Mouse (Mus musculus) CH12.LX (cell line): ENCODE results near the gene Fads2. TPM values are rescaled to one million over a fixed set of nuclear protein-coding genes. Genes with fewer than 3 reads are reported as not detected.

Experiments used
- DNase-seq: peaks from one replicate; pipeline ENCODE4 v3.0.0-alpha.2; 2013; ENCODE audit errors: extremely low read depth
- H3K27ac ChIP-seq: 2 replicates; pipeline ENCODE4 v1.5.1; 2012; ENCODE audit warnings: low read depth, mild to moderate bottlenecking, control low read depth, moderate library complexity; ENCODE audit not compliant: insufficient read depth
- H3K27me3 ChIP-seq: replicated peaks from 2 replicates; pipeline ENCODE3; 2012; ENCODE audit warnings: inconsistent platforms
- H3K36me3 ChIP-seq, 2 experiments: replicated peaks in 1 of 2; 2 replicates each; pipeline versions ENCODE3 to v1.6.1; 2012; ENCODE audit warnings: inconsistent platforms in 1 of 2, low read length in 1 of 2, mild to moderate bottlenecking in 1 of 2, mixed read lengths in 1 of 2, moderate library complexity in 1 of 2; ENCODE audit not compliant: control insufficient read depth in 1 of 2, insufficient read depth in 1 of 2
- H3K4me1 ChIP-seq, 2 experiments: 2 replicates each; pipeline ENCODE4 v1.6.1; 2012; ENCODE audit warnings: inconsistent platforms in 1 of 2, moderate library complexity in 1 of 2; ENCODE audit not compliant: insufficient read depth in 2 of 2, control insufficient read depth in 1 of 2
- H3K4me2 ChIP-seq: 2 replicates; pipeline ENCODE4 v1.6.1; 2012; ENCODE audit warnings: low read depth, mild to moderate bottlenecking, control low read depth; ENCODE audit not compliant: poor library complexity, insufficient read depth, severe bottlenecking
- H3K4me3 ChIP-seq, 3 experiments: fragments of 150-350 bp in 1 of 3; sonication (generic) in 1 of 3; replicated peaks in 1 of 3; 2 replicates each; pipeline versions ENCODE3 to v1.5.1; 2011 to 2012; ENCODE audit warnings: low read depth in 2 of 3, low read length in 2 of 3, mild to moderate bottlenecking in 2 of 3, moderate library complexity in 2 of 3, control low read depth in 1 of 3, improper control_type of control experiment in 1 of 3, inconsistent platforms in 1 of 3, mixed read lengths in 1 of 3; ENCODE audit not compliant: poor library complexity in 1 of 3
- H3K79me2 ChIP-seq: replicated peaks from 2 replicates; pipeline ENCODE4 v1.6.1; 2012; ENCODE audit warnings: mild to moderate bottlenecking, moderate library complexity; ENCODE audit not compliant: control insufficient read depth, poor library complexity, insufficient read depth, severe bottlenecking; ENCODE audit errors: extremely low read depth
- H3K9ac ChIP-seq: 2 replicates; pipeline ENCODE4 v1.6.1; 2012; ENCODE audit warnings: low read depth, mild to moderate bottlenecking, control low read depth, moderate library complexity; ENCODE audit not compliant: insufficient read depth
- H3K9me3 ChIP-seq: replicated peaks from 2 replicates; pipeline ENCODE3; 2012; ENCODE audit warnings: low read length, inconsistent platforms, mixed read lengths
- BHLHE40 ChIP-seq: IDR thresholded peaks from 2 replicates; pipeline ENCODE4 v1.6.1; 2011; ENCODE audit warnings: mild to moderate bottlenecking, low read depth, low read length, improper control_type of control experiment
- CHD1 ChIP-seq: IDR thresholded peaks from 2 replicates; pipeline ENCODE4 v1.6.1; 2012; ENCODE audit warnings: low read depth, low read length, improper control_type of control experiment, inconsistent platforms
- E2F4 ChIP-seq: IDR thresholded peaks from 2 replicates; pipeline ENCODE4 v1.6.1; 2011; ENCODE audit warnings: low read depth, low read length, improper control_type of control experiment; ENCODE audit not compliant: insufficient replicate concordance
- ELF1 ChIP-seq: IDR thresholded peaks from 2 replicates; pipeline ENCODE4 v1.6.1; 2014; ENCODE audit warnings: low read depth, mild to moderate bottlenecking, inconsistent platforms, low read length, improper control_type of control experiment
- EP300 ChIP-seq: IDR thresholded peaks from 2 replicates; pipeline ENCODE4 v1.6.1; 2011; ENCODE audit warnings: low read length, improper control_type of control experiment
- ETS1 ChIP-seq: conservative IDR thresholded peaks from 2 replicates; pipeline ENCODE4 v1.6.1; 2012; ENCODE audit warnings: low read depth, mild to moderate bottlenecking, inconsistent platforms, low read length, improper control_type of control experiment, moderate library complexity
- GABPA ChIP-seq: IDR thresholded peaks from 2 replicates; pipeline ENCODE4 v1.6.1; 2012; ENCODE audit warnings: low read depth, low read length, improper control_type of control experiment, inconsistent platforms; ENCODE audit not compliant: insufficient replicate concordance
- IRF4 ChIP-seq: IDR thresholded peaks from 2 replicates; pipeline ENCODE4 v1.6.1; 2014; ENCODE audit warnings: low read depth, mild to moderate bottlenecking, inconsistent platforms, low read length, improper control_type of control experiment
- KAT2A ChIP-seq: IDR thresholded peaks from 2 replicates; pipeline ENCODE4 v1.6.1; 2012; ENCODE audit warnings: low read length, improper control_type of control experiment, inconsistent platforms; ENCODE audit not compliant: insufficient replicate concordance
- MAFK ChIP-seq: IDR thresholded peaks from 2 replicates; pipeline ENCODE4 v1.6.1; 2011; ENCODE audit warnings: low read length, improper control_type of control experiment; ENCODE audit not compliant: insufficient replicate concordance
- MAZ ChIP-seq: IDR thresholded peaks from 2 replicates; pipeline ENCODE4 v1.6.1; 2012; ENCODE audit warnings: low read depth, mild to moderate bottlenecking, inconsistent platforms, low read length, improper control_type of control experiment, moderate library complexity
- MXI1 ChIP-seq: IDR thresholded peaks from 2 replicates; pipeline ENCODE4 v1.6.1; 2011; ENCODE audit warnings: mild to moderate bottlenecking, low read depth, low read length, improper control_type of control experiment
- NELFE ChIP-seq: IDR thresholded peaks from 2 replicates; pipeline ENCODE4 v1.6.1; 2011; ENCODE audit warnings: low read depth, low read length, improper control_type of control experiment
- NRF1 ChIP-seq: IDR thresholded peaks from 2 replicates; pipeline ENCODE4 v1.6.1; 2014; ENCODE audit warnings: low read depth, mild to moderate bottlenecking, inconsistent platforms, low read length, improper control_type of control experiment, moderate library complexity
- POLR2AphosphoS2 ChIP-seq: IDR thresholded peaks from 2 replicates; pipeline ENCODE4 v1.6.1; 2011; ENCODE audit warnings: low read depth, low read length, improper control_type of control experiment
- SIN3A ChIP-seq: IDR thresholded peaks from 2 replicates; pipeline ENCODE4 v1.6.1; 2012; ENCODE audit warnings: low read length, improper control_type of control experiment, inconsistent platforms
- TBP ChIP-seq: conservative IDR thresholded peaks from 2 replicates; pipeline ENCODE4 v1.6.1; 2011; ENCODE audit warnings: low read depth, low read length, improper control_type of control experiment
- TCF12 ChIP-seq: IDR thresholded peaks from 2 replicates; pipeline ENCODE4 v1.6.1; 2014; ENCODE audit warnings: low read depth, mild to moderate bottlenecking, inconsistent platforms, low read length, improper control_type of control experiment
- USF1 ChIP-seq: IDR thresholded peaks from 2 replicates; pipeline ENCODE4 v1.6.1; 2014; ENCODE audit warnings: low read depth, mild to moderate bottlenecking, inconsistent platforms, low read length, improper control_type of control experiment
- ZMIZ1 ChIP-seq: IDR thresholded peaks from 2 replicates; pipeline ENCODE4 v1.6.1; 2012; ENCODE audit warnings: low read depth, mild to moderate bottlenecking, inconsistent platforms, low read length, improper control_type of control experiment
- ZNF384 ChIP-seq: IDR thresholded peaks from 2 replicates; pipeline ENCODE4 v1.6.1; 2012; ENCODE audit warnings: low read depth, low read length, improper control_type of control experiment, inconsistent platforms
- dilution Hi-C: fragments of 300-500 bp; cut with MboI; formaldehyde crosslinking; loops from 2 replicates; pipeline ENCODE4 v1.14.3; 2020; ENCODE audit warnings: low sequenced_read_pairs; ENCODE audit not compliant: extremely low pct_unique_long_range_greater_than_20kb, extremely low pct_ligation_motif_present
- in situ Hi-C: fragments of 300-500 bp; cut with MboI; formaldehyde crosslinking; loops from 3 replicates; pipeline ENCODE4 v1.14.3; 2019; ENCODE audit warnings: low sequenced_read_pairs, low pct_ligation_motif_present, low pct_unique_long_range_greater_than_20kb, mixed read lengths
- polyA plus RNA-seq: library from polyadenylated mRNA; unstranded; fragments of >175 nt; gene quantifications from 2 replicates; pipeline ENCODE4 v1.2.1, GENCODE M21; 2012; ENCODE audit warnings: low read depth; ENCODE audit not compliant: insufficient read length
- total RNA-seq, 2 experiments: library from RNA; depleted of rRNA; stranded (reverse); fragments of 300-350 nt in 1 of 2; fragments of >200 nt in 1 of 2; gene quantifications; 2 replicates each; pipeline ENCODE4 v1.2.3; 2012 to 2014

The Fads2 gene
- total and polyA plus RNA-seq, 3 experiments, result 1.7 to 8.1 (median 1.8) TPM

GRCm38 (mm10) chr19:10078392-10078791, 23.2 kb downstream of the Fads2 start:
- no peaks in the 10 kb centered on the region for H3K36me3 ChIP-seq

DNA sequence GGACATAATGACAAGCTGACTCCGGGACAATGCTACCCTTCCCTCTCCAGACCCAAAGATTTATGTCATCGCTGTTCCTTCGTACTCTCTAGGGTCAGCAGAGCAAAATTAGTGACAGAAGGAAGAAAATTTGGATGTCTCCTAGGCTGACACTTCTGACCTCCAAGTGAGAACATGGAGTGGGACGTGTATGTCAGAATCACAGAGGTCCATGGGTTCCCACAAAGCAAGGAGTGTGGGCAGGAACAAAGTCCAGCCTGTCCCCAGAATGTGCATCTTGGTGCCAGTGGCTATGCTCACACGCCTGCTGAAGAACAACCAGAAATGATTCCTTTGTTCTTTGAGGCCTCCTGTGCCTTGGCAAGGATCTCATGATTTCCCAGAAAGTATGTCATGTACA, 28.4 kb downstream of the Fads2 start:
- H3K4me1 ChIP-seq, result peaks cover 3 to 25% of the 10 kb centered on the region in 2 experiments; a peak in 2 of 4 replicates
- no peak overlapping the region for H3K9ac ChIP-seq
- no peaks in the 10 kb centered on the region for H3K36me3 ChIP-seq
- no peak for DNase-seq
- in situ Hi-C loops (no loop called here), dilution Hi-C loops (no loop called here)
- H3K4me3 ChIP-seq, result no peak overlapping the region
- TF ChIP-seq USF1 (no peak), GABPA (no peak), ZMIZ1 (no peak)
- no peaks in the 10 kb centered on the region for H3K79me2 ChIP-seq
- H3K27ac ChIP-seq, result no peak overlapping the region
- H3K4me2 ChIP-seq, result no peak overlapping the region
- H3K27me3 ChIP-seq, result no peaks in the 10 kb centered on the region
- peaks cover 18% of the 10 kb centered on the region for H3K9me3 ChIP-seq

More at GRCm38 (mm10) chr19:10078392-10078791, 23.2 kb downstream of the Fads2 start:
- H3K27me3 ChIP-seq, result no peaks in the 10 kb centered on the region
- no peaks in the 10 kb centered on the region for H3K79me2 ChIP-seq
- H3K4me3 ChIP-seq, result no peak overlapping the region
- in situ Hi-C loops (no loop called here), dilution Hi-C loops (no loop called here)
- H3K4me1 ChIP-seq, result no peaks in the 10 kb centered on the region
- DNase-seq, result no peak
- TF ChIP-seq KAT2A (no peak), CHD1 (no peak), NELFE (no peak), TBP (no peak), NRF1 (no peak), E2F4 (no peak), POLR2AphosphoS2 (no peak), ZNF384 (no peak), EP300 (no peak), MXI1 (no peak), ETS1 (no peak), TCF12 (no peak), BHLHE40 (no peak), SIN3A (no peak), MAFK (no peak), MAZ (no peak), IRF4 (no peak), ELF1 (no peak)
- no peak overlapping the region for H3K27ac ChIP-seq
- H3K9ac ChIP-seq, result no peak overlapping the region
- H3K9me3 ChIP-seq, result no peaks in the 10 kb centered on the region
- no peak overlapping the region for H3K4me2 ChIP-seq
